Mouse (Mus musculus) layer of hippocampus, adult 18-20 months (tissue): ENCODE data around the gene Ccs. TPM values are rescaled to one million over a fixed set of nuclear protein-coding genes. Genes with fewer than 3 reads are reported as not detected.
"Not testable (repeated sequence)": the region's sequence is repeated elsewhere in the genome, so short reads cannot be mapped to it uniquely, and the experiment has no call there.

ENCODE experiments used
- DNase-seq, 2 experiments: peaks; one replicate each; pipeline ENCODE4 v3.0.0; 2022; ENCODE audit warnings: low spot score in 2 of 2
- long read RNA-seq: library from polyadenylated mRNA; stranded (forward); transcript quantifications from one replicate; pipeline ENCODE4 v2.0.0, GENCODE M21; 2021
- total RNA-seq, 2 experiments: library from RNA; stranded (reverse); gene quantifications; 2 replicates each; pipeline ENCODE4 v1.2.3; 2021

The Ccs gene
- total RNA-seq: 10 to 100 TPM; 33.2 to 35.4 TPM
- long read RNA-seq, transcript Ccs-201 (8 exons, 1,067 nt): major isoform, 5 of 8 reads
- long read RNA-seq, partial matches to known transcripts: 1 of 8 reads
- long read RNA-seq, other reads (novel, unspliced or antisense): 2 of 8 reads

DNA sequence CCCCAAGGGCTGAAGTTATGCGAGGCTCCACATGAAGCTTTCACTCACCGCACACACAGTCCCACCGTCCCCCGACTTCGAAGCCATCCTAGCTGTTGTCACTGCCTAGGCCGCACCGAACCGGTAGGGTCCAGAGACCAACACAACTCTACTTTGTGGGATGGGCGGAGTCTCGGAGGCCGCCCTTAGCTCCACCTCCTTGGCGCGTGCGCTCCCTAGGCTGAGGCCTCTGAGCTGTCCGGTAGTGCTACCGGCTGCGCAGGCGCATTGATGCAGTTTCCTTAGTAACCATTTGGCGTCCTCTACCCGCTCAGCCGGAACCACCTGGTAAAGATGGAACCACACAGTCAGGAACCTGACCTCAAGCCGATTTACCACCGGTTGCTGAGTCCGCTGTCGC lies at the start of gene Ccs, which contains the start of gene Ccdc87:
Gene Ccs (minus strand): TSS at position 184 of the 400 bp plus-strand sequence.
Gene Ccdc87 (plus strand): TSS at position 218 of the 400 bp plus-strand sequence.
- DNase-seq: peak; percentile 93 to 98

DNA sequence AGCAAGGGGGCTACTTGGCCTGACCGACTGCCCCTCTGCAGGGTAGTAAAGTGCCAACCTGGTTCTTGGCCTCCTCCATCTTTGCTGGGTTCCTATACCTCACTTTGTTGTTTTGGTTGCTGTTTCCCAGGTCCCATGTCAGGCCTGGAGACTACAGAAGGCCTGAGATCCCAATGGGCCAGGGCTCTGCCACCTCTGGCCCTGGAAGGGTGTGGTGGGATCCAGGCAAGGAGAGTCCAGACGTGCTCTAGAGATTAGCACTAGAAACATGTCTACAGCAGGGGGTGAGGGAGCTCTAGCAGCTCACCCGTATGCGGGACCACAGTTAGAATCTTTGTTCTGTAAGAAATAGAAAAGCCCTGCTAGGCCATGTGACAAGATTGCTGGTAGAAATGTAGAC lies 44.8 kb upstream of the Ccs start:
- DNase-seq: no peak

DNA sequence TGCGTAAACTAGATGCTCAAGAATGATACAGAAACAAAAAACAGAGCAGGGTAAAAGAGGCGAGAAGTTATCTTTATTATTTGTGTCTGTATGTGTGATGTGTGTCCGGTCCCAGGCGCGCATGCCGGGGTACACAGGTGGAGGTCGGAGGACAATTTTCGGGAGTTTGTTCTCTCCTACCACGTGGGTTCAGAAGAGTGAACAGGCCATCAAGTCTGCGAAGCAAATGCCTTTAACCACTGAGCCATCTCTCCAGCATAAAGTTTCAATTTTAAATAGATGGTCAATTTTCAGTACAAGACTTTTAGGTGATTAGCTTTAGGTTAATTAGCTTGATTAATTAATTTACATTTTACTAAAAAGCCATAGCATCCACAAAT lies 40.2 kb upstream of the Ccs start:
- no peak for DNase-seq

DNA sequence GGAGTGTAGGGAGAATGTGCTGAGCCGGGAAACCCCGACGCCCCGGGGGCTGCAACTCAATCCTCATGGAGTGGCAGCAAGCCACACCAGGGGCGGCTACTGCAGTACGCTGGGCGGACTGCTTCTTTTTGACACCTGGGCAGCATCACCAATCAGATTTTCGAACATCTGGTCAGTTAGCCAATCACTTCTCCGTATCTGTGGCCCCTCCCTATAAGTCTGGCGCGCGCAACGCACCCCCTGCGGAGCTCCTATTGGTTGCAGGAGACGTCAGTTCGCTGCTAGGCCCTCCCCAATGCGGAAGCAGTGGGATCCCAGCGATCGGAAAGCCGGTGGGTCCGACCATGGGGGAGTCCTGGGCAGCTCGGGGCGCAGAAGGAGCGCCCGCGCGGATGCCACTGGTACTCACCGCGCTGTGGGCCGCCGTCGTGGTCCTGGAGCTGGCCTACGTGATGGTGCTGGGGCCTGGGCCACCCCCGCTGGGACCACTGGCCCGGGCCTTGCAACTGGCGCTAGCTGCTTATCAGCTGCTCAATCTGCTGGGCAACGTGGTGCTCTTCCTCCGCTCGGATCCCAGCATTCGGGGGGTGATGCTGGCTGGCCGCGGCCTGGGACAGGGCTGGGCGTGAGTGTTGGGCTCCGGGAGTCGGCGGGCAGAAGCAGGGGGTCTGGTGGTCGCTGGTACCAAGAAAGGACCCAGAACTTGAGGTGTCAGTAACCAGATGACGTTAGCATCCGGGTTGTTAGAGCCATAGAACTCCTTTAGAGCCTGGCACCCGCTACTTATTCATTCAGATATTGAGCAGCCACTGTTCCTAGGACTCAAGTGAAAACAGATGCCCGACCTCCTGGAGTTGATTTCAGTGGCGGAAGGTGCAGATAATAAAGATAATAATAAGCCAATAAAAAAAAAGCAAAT lies 39.5 kb upstream of the Ccs start, which contains the start of gene Zdhhc24:
Gene Zdhhc24 (plus strand): TSS at position 264 of the 919 bp plus-strand sequence.
- DNase-seq: peak; percentile 95 to 97

DNA sequence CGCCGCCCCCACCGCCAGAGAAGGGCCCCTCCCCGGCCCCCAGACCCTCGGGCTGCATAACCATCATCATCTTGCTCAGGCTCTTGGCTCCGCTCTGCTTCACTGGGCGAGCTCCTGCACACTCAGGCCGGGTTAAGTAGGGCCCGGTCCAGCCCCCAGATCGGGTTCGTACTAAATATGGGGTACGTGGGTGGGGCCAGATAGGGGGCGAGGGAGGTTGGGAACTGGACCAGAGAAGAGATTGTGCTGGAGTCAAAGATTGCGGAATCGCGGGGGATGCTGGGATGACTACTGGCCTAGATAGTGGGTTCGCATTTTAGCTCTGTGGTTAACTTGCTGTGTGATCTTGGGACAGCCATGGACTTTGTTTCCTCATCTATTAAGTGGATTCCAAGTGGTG lies 38.7 kb upstream of the Ccs start, which contains the start of gene Actn3:
Gene Actn3 (minus strand): TSS at position 125 of the 400 bp plus-strand sequence.
- DNase-seq: no peak

DNA sequence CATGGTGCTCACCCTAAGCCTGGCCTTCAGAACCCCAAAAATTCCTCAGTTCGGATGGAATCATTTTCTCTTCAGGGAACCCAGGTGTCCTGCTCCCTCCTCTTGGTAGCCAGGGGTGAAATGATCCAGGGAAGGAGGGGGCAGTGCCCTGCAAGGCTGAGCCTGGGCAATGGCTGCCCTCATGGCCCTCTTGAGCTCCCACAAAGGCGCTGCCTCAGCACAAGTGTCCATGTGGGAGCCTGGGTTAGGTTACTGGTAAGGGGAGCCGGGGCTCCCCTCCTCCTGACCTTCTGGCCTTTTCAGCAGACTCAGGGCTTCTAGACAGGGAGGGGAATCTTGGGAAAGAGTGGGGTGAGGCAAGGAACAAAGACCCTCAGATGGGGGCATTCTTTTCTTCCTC lies 37.6 kb upstream of the Ccs start:
- DNase-seq: no peak

DNA sequence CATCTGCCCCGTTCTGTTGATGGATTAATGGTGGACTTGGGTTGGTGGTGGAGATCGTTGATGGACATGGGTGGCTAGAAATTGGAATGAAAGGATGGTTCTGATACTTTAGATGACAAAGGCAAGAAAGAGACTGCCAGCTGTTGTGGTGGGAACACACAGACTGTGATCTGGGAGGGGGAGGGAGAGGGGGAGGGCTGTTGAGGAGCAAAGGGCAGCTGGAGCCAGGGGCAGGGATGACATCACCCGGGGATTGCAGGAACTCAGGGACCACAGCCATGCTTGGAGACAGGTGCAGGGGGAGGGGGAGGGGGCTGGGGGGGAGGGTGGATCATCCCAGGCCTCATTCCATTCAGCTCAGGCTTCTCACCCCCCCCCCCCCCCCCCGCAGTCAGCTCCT lies 37.1 kb upstream of the Ccs start:
- no peak for DNase-seq

DNA sequence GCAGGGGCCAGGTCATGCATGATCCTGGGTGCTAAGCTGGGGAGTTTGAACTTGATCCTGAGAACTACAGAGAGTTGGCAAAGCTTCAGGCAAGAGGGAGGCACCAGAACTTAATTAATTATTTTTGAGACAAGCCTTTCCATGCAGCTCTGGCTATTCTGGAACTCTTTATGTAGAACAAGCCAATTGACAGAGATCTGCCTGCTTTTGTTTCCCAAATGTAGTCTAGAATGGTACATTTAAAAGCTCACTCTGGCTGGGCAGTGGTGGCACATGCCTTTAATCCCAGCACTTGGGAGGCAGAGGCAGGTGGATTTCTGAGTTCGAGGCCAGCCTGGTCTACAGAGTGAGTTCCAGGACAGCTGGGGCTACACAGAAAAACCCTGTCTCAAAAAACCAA lies 35.5 kb upstream of the Ccs start:
- not testable (repeated sequence) for DNase-seq

DNA sequence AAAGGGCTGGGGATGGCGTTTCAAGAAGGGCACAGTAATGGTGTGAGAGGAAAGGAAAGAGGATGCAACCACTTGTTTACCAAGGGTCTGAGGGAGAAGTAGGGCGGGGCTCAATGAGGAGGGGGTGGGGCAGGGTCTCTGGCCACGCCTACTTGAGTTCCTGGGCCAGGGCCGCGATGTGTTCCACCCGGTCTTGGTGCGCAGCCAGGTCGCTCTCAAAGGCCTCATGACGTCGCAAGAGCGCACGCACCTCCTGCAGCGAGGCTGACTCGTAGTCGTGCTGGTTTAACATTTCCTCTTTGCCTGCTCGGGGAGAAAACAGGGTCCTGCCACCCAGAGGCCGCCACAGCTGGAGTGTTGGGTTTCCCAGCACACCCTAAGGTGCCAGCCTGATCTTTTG lies 26.0 kb upstream of the Ccs start:
- no peak for DNase-seq

DNA sequence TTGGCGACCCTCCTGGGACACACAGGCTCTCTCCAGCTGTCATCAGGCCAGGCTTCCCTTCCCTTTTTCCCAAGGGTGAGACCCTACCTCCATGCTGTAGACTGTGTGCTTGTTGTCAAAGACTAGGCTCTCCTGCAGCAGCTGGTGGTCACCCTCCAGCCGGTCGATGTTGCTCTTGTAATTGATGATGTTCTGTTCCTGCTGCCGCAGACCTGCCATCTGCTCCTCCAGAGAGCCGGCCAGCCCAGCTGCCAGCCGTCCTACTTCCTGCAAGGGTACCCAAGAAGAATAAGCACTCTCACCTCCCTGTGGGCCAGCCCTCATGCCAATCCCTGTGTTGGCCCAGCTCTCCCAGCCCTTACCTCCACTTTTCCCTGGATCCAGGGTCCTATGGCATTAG lies 23.9 kb upstream of the Ccs start:
- DNase-seq: no peak

DNA sequence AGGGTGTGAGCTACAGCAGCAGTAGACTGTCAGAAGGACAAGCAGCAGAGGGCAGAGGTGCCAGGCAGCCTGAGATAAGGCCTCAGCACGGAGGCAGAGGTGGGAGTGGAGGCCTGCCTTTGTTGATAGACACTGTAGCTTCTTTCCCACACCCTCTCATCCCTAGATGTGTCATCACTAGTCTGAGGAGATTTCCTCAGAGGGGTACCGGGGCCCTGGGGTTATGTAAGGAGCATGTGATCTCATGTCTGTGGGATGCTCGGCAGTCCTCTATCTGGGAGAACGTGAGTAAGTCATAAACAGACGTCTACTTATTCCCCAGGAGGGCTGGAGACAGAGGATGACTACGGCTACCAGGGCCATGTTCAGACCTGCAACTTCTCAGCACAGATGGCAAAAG lies 19.9 kb upstream of the Ccs start:
- DNase-seq: no peak

DNA sequence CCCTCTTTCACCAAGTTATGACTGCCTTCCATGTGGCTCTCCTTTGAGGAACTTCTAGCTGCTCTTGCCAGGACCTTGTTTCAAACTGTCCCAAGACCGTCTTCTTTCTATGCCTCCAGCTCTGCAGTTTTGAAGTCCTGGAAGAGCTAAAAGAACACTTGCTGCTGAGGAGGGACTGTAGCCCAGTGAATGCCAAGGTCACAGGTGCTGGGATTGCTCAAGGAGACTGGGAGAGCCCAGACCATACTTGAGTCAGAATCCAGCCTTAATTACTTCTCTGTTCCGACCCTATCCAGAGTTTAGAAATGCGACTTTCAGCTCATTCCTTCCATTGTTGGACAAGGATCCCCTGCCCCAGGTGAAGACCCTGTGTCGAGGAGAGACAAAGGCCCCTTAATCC lies 16.8 kb upstream of the Ccs start:
- DNase-seq: no peak

DNA sequence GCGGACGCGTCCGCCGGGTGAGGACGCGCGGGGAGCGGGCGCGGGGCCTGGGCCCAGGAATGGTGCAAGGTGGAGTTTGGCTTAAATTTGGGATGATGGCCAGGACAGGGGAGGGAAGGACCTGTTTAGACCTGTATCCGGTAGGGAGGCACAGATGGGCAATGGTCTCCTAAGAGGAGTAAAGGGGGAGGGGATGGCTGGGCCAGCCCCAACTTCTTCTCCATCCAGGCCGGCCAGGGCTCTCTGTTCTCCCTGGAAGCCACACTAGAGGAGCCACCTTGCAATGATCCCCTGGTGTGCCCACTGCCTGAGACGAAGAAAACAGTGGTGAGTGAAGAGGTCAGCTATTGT lies 16.3 kb upstream of the Ccs start:
- no peak for DNase-seq

DNA sequence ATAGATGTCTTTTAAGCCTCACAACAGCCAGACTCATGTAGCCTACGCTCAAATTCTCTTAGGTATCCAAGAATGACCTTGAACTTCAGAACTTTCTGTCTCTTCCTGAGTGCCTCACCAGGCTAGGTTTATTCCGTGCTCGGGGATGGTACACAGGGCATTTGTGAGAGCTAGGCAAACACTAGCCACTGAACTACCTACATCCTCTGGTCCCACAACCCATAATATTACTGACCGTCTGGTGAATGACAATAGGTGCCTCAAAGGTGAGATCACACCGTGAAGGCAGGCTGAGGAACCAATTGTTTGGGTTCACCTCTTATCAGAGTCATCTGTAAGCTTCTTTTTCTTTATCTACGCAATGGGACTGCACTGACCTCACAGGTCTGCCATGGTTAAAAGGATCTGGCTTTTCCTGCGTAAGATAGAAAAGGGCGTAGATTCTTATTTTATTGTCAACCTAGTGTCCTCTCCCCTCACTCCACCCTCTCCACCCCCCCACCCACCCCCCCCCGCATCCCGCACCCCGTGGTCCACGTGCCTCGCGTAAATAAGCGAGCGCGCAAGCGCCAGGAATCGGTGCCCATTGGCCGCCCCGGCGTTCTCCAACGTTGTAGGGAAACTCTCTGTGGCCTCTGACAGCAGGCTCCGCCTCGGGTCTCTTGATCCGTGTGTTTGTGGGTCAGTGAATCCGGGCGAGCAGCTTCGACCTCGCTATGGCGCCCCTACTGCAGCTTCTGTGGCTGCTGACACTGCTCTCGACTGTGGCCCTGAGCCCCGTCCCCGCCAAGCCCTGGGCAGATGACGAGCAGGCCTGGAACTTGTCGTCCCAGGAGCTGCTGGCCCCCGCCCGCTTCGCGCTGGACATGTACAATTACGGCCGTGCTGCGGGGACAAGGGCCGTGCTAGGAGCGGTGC lies 15.7 kb upstream of the Ccs start, which contains the start of gene Ctsf:
Gene Ctsf (plus strand): TSS at position 579 of the 918 bp plus-strand sequence.
- peak; percentile 88 to 95 for DNase-seq

DNA sequence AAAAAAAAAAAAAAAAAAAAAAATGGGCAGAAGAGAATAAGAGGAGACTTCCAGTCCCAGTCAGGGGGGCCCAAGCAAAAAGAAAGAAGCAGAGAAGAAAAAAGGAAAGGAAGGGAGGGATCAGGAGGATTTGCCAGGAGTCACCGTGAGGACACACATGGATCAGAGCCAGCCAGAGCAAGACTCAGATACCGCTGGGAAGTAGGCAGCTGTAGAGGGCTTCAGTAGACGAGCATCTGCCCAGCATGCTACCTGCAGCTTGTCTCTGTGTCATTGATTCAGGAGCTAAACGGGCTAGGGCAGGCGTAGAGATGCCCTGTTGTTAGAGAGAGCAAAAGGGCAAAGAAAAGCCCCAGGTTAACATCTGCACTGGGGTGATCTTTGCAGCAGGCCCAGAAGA lies 11.1 kb upstream of the Ccs start:
- no peak for DNase-seq

DNA sequence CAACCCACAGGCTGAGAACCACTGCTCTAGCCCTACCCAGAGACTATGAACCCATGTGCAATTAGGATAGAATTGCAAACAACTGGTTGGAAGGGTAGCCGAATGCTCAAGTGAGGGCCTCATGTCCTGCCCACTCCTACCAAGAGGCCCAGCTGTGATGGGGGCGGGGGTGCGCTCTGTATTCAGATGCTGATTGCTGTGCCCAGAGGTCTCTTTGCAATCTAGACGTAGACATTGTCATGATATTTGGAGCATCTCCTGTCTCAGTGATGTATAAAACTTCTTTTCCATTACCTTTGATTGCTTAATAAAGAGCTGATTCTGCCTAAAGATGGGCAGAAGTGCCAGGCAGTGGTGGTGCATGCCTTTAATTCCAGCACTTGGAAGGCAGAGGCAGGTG lies 10.7 kb upstream of the Ccs start:
- no peak for DNase-seq

DNA sequence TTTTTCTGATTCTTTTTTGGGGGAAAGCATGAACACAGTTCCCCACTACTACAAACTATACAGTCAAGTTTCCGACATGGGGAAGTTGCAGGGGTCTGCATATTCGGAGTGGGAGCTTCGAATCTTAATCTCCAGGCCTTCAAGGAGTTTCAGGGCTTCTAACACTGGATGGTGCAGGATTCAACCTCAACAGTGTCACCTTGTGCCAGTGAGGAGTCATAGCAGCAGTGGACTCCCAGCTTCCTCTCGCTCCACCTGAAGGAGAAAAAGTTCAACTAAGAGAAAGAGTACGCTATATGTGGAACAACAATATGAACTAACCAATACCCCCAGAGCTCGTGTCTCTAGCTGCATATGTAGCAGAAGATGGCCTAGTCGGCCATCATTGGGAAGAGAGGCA lies 8.4 kb upstream of the Ccs start:
- no peak for DNase-seq

DNA sequence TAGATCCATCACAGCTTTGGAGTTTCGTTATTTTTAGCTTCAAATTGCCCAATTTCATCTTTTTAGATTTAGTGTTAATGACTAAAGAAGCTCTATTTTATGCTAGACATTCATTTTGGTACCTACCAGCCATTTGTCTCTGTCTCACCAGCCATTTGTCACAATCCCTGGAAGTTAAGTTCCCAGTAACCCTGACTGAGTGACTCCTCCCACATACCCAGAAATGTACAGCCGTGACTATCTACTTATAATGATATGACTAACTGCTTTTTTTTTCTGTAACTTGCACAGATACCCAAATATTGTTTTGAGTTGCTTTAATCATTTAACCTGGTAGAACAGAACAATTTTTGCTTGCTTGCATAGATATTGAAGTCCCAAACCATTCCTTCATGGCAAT lies 6.7 kb upstream of the Ccs start:
- DNase-seq: no peak

DNA sequence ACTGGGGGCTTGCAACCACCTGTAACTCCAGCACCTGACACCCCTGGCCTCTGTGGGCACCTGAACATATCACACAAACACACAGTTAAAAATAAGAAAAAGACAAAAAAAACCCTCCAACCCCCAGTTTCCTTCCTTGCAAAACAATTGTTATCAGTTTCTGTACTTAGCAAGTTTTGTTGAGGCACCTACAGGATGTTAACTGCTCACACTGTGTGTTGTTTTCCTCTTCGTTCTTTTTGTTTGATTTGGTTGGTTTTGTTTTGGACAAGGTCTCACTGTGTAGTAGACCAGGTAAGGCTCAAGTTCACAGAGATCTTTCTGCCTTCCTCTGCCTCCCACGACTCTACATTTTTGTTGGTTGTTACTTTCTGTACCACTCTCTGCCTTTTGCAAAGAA lies 3.5 kb upstream of the Ccs start:
- DNase-seq: no peak

DNA sequence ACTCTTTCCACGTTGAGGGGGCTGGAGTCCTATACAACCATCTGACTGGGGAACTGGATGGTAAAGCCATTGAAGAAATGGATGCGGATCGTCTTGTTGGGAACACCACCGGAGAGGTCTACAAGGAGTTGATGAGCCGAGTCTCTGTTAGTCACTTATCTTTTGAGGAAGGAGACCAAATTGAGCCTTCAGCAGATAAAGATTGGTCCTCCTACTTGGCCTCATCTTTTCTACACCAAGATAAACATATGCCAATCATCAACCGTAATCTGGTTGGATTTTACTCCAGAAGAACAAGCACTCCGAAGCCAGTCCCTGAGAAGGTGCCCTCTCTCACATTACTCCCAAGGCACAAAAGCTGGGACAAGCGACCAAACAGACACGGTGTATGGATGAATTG lies 1.7 kb upstream of the Ccs start:
- no peak for DNase-seq

DNA sequence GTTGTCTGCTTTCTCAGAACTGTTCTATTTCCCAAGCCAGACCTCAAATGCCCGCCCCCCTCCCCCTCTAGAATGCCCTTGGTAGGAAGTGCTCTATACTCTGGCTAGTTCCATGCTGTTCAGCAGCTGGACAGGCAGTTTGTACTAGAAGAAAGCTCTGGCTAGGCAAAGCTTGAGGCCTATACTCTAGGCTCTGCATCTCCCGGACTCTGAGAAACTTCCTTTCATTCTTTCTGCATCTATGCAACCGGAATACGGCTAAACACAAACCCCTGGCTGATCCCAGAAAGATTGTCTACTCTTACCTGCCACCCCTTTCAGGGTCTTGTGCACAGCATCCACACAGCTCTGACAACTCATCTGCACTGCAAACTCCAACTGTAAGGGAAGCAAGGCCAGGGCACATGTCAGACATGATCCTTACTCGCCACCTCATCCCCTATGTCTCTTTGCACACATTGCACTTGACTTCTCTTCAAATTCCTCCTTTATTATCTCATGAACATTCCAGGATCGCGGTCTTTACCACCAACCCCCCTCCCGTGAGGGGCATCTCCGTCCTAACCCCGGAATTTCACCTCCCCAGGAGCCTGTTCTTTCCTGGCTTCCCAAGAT lies 499 bp downstream of the Ccs start:
- DNase-seq: no peak
